Mouse (Mus musculus) limb, embryonic 10.5 days (tissue): Measurements from ENCODE around the gene Hipk1. TPM values are rescaled to one million over a fixed set of nuclear protein-coding genes. Genes with fewer than 3 reads are reported as not detected.

ENCODE experiments used
- DNase-seq: peaks from one replicate; pipeline ENCODE4 v3.0.0-alpha.2; 2017; ENCODE audit warnings: low spot score
- H3K27ac ChIP-seq: fragments of 300-500 bp; sonication (generic); 2 replicates; pipeline ENCODE4 v1.5.1; 2016; ENCODE audit warnings: mild to moderate bottlenecking
- H3K27me3 ChIP-seq: fragments of 300-500 bp; sonication (generic); 2 replicates; pipeline ENCODE4 v1.6.1; 2016; ENCODE audit warnings: low read depth, mild to moderate bottlenecking; ENCODE audit not compliant: poor library complexity, severe bottlenecking
- H3K36me3 ChIP-seq: fragments of 300-500 bp; sonication (generic); 2 replicates; pipeline ENCODE4 v1.6.1; 2016; ENCODE audit warnings: mild to moderate bottlenecking, moderate library complexity
- H3K4me1 ChIP-seq: fragments of 300-500 bp; sonication (generic); 2 replicates; pipeline ENCODE4 v1.6.1; 2016
- H3K4me3 ChIP-seq: fragments of 300-500 bp; sonication (generic); 2 replicates; pipeline ENCODE4 v1.5.1; 2016; ENCODE audit warnings: mild to moderate bottlenecking, moderate library complexity
- H3K9me3 ChIP-seq: fragments of 300-500 bp; sonication (generic); replicated peaks from 2 replicates; pipeline ENCODE4 v1.6.1; 2016; ENCODE audit warnings: mild to moderate bottlenecking
- WGBS: fragments of 180-500 bp; shearing (Covaris S2); methylation state at CpG from one replicate; pipeline ENCODE4 v1.1.7; 2016; 5-methylcytosine and 5-hydroxymethylcytosine counted together
- polyA plus RNA-seq: library from polyadenylated mRNA; unstranded; fragments of >200 nt; fragmentation: Nextera tagmentation; extraction: Ambion mirVana; gene quantifications from 2 replicates; pipeline ENCODE4 v1.2.1, GENCODE M21; 2016

Gene Hipk1
- polyA plus RNA-seq, 1 experiment from 2014 or later, result 10.6 TPM

GRCm38 (mm10) chr3:103759261-103759970, 31.9 kb downstream of the Hipk1 start:
- Histone ChIP-seq H3K4me1 (no peaks in the 10 kb centered on the region), H3K27ac (no peak overlapping the region), H3K4me3 (no peak overlapping the region), H3K27me3 (no peaks in the 10 kb centered on the region), H3K36me3 (peaks cover 91% of the 10 kb centered on the region), H3K9me3 (no peaks in the 10 kb centered on the region)
- DNase-seq, result no peak
- 85% methylated on average over 5 of the region's 5 CpGs for WGBS

- WGBS, result 86% methylated on average over 7 of the region's 7 CpGs
- H3K4me3 ChIP-seq, result no peak overlapping the region
- no peaks in the 10 kb centered on the region for H3K27me3 ChIP-seq
- DNase-seq, result no peak
- no peak overlapping the region for H3K27ac ChIP-seq
- H3K9me3 ChIP-seq, result no peaks in the 10 kb centered on the region
- peaks cover 93% of the 10 kb centered on the region for H3K36me3 ChIP-seq
- H3K4me1 ChIP-seq, result no peaks in the 10 kb centered on the region
Observed at GRCm38 (mm10) chr3:103758456-103758855, 32.9 kb downstream of the Hipk1 start.

- no peaks in the 10 kb centered on the region for H3K27me3 ChIP-seq
- WGBS, result 89% methylated on average over 2 of the region's 2 CpGs
- H3K9me3 ChIP-seq, result no peaks in the 10 kb centered on the region
- H3K4me1 ChIP-seq, result no peaks in the 10 kb centered on the region
- H3K27ac ChIP-seq, result no peak overlapping the region
- DNase-seq, result no peak
- no peak overlapping the region for H3K4me3 ChIP-seq
- H3K36me3 ChIP-seq, result peaks cover 94% of the 10 kb centered on the region
Observed at GRCm38 (mm10) chr3:103756920-103757319, 34.4 kb downstream of the Hipk1 start.

GRCm38 (mm10) chr3:103755351-103755750, 36.0 kb downstream of the Hipk1 start:
- no peak for DNase-seq
- no peaks in the 10 kb centered on the region for H3K27me3 ChIP-seq
- H3K9me3 ChIP-seq, result no peaks in the 10 kb centered on the region
- peaks cover 92% of the 10 kb centered on the region for H3K36me3 ChIP-seq
- WGBS, result 87% methylated on average over 3 of the region's 3 CpGs
- no peak overlapping the region for H3K4me3 ChIP-seq
- H3K27ac ChIP-seq, result no peak overlapping the region
- H3K4me1 ChIP-seq, result no peaks in the 10 kb centered on the region

- H3K4me3 ChIP-seq, result no peak overlapping the region
- no peak for DNase-seq
- no peaks in the 10 kb centered on the region for H3K4me1 ChIP-seq
- 92% methylated on average over 2 of the region's 2 CpGs for WGBS
- H3K27me3 ChIP-seq, result no peaks in the 10 kb centered on the region
- no peak overlapping the region for H3K27ac ChIP-seq
- H3K9me3 ChIP-seq, result no peaks in the 10 kb centered on the region
- peaks cover 92% of the 10 kb centered on the region for H3K36me3 ChIP-seq
Observed at GRCm38 (mm10) chr3:103751558-103751957, 39.8 kb downstream of the Hipk1 start.

- Histone ChIP-seq H3K27me3 (no peaks in the 10 kb centered on the region), H3K4me3 (no peak overlapping the region), H3K9me3 (no peaks in the 10 kb centered on the region), H3K4me1 (no peaks in the 10 kb centered on the region), H3K36me3 (peaks cover 93% of the 10 kb centered on the region), H3K27ac (no peak overlapping the region)
- no peak for DNase-seq
- 91% methylated on average over 5 of the region's 5 CpGs for WGBS
Observed at GRCm38 (mm10) chr3:103746711-103747110, 44.7 kb downstream of the Hipk1 start.

GRCm38 (mm10) chr3:103745001-103745770, 46.2 kb downstream of the Hipk1 start:
- no peak for DNase-seq
- H3K36me3 ChIP-seq, result peaks cover 85% of the 10 kb centered on the region
- 90% methylated on average over 14 of the region's 14 CpGs for WGBS

GRCm38 (mm10) chr3:103743208-103743607, 48.2 kb downstream of the Hipk1 start:
- Histone ChIP-seq H3K36me3 (peaks cover 65% of the 10 kb centered on the region), H3K27ac (no peak overlapping the region), H3K4me1 (peaks cover 18% of the 10 kb centered on the region), H3K4me3 (no peak overlapping the region), H3K27me3 (no peaks in the 10 kb centered on the region), H3K9me3 (no peaks in the 10 kb centered on the region)
- DNase-seq, result no peak
- 95% methylated on average over 6 of the region's 6 CpGs for WGBS

More at GRCm38 (mm10) chr3:103745001-103745770, 46.2 kb downstream of the Hipk1 start:
- no peak overlapping the region for H3K4me3 ChIP-seq
- no peaks in the 10 kb centered on the region for H3K9me3 ChIP-seq
- no peaks in the 10 kb centered on the region for H3K27me3 ChIP-seq
- H3K27ac ChIP-seq, result no peak overlapping the region
- H3K4me1 ChIP-seq, result peaks cover 6% of the 10 kb centered on the region

- DNase-seq, result no peak
- WGBS, result 39% methylated on average over 5 of the region's 5 CpGs
- Histone ChIP-seq H3K9me3 (no peaks in the 10 kb centered on the region), H3K27ac (no peak overlapping the region), H3K27me3 (no peaks in the 10 kb centered on the region), H3K4me1 (peaks cover 46% of the 10 kb centered on the region), H3K36me3 (peaks cover 42% of the 10 kb centered on the region), H3K4me3 (no peak overlapping the region)
Observed at GRCm38 (mm10) chr3:103740342-103740741, 51.0 kb downstream of the Hipk1 start.

GRCm38 (mm10) chr3:103739329-103739728, 52.0 kb downstream of the Hipk1 start, which contains the start of gene Gm10964:
TSS of gene Gm10964 (plus strand) at chr3:103739366.
- H3K4me1 ChIP-seq, result peaks cover 56% of the 10 kb centered on the region

GRCm38 (mm10) chr3:103737778-103738571, 53.4 kb downstream of the Hipk1 start, which contains the start of gene Olfml3:
TSS of gene Olfml3 (minus strand) at chr3:103738001.
- Histone ChIP-seq H3K27me3 (no peaks in the 10 kb centered on the region), H3K27ac (peak within 1 kb of the TSS; percentile 93), H3K4me1 (peaks cover 70% of the 10 kb centered on the region), H3K9me3 (no peaks in the 10 kb centered on the region), H3K36me3 (peaks cover 18% of the 10 kb centered on the region), H3K4me3 (peak within 1 kb of the TSS; percentile 50)
- peak; percentile 95 for DNase-seq
- WGBS, result 0% methylated on average over 18 of the region's 18 CpGs

More at GRCm38 (mm10) chr3:103739329-103739728, 52.0 kb downstream of the Hipk1 start, which contains the start of gene Gm10964:
- no peaks in the 10 kb centered on the region for H3K27me3 ChIP-seq
- DNase-seq, result no peak
- peak within 1 kb of the TSS; percentile 93 for H3K27ac ChIP-seq
- peak within 1 kb of the TSS; percentile 50 for H3K4me3 ChIP-seq
- no peaks in the 10 kb centered on the region for H3K9me3 ChIP-seq
- peaks cover 32% of the 10 kb centered on the region for H3K36me3 ChIP-seq
- WGBS, result 90% methylated on average over 1 of the region's 1 CpGs

GRCm38 (mm10) chr3:103737061-103737754, 54.2 kb downstream of the Hipk1 start:
- Histone ChIP-seq H3K36me3 (peaks cover 13% of the 10 kb centered on the region), H3K27me3 (no peaks in the 10 kb centered on the region), H3K9me3 (no peaks in the 10 kb centered on the region), H3K4me3 (peak overlapping the region; percentile 50), H3K4me1 (peaks cover 74% of the 10 kb centered on the region), H3K27ac (peak overlapping the region; percentile 93)
- no peak for DNase-seq
- 54% methylated on average over 16 of the region's 16 CpGs for WGBS
